Mouse (Mus musculus) forebrain, embryonic 12.5 days (tissue): ENCODE measurements around the gene Napepld. TPM values are rescaled to one million over a fixed set of nuclear protein-coding genes. Genes with fewer than 3 reads are reported as not detected.

Experiments
- ATAC-seq: fragments of 200-750 bp; cut with Nextera tagmentation; 2 replicates; pipeline ENCODE4 v1.8.0; 2017; ENCODE audit warnings: moderate TSS enrichment; ENCODE audit not compliant: low FRiP score
- H3K27ac ChIP-seq: fragments of 300-500 bp; sonication (generic); 2 replicates; pipeline ENCODE4 v1.5.1; 2016; ENCODE audit warnings: mild to moderate bottlenecking
- H3K27me3 ChIP-seq: fragments of 300-500 bp; sonication (generic); 2 replicates; pipeline ENCODE4 v1.6.1; 2016; ENCODE audit warnings: mild to moderate bottlenecking
- H3K36me3 ChIP-seq: fragments of 300-500 bp; sonication (generic); replicated peaks from 2 replicates; pipeline ENCODE4 v1.6.1; 2016; ENCODE audit warnings: mild to moderate bottlenecking
- H3K4me1 ChIP-seq: fragments of 300-500 bp; sonication (generic); 2 replicates; pipeline ENCODE4 v1.6.1; 2016
- H3K4me2 ChIP-seq: fragments of 300-500 bp; sonication (generic); 2 replicates; pipeline ENCODE4 v1.6.1; 2016; ENCODE audit warnings: mild to moderate bottlenecking, moderate library complexity
- H3K4me3 ChIP-seq: fragments of 300-500 bp; sonication (generic); replicated peaks from 2 replicates; pipeline ENCODE4 v1.5.1; 2016; ENCODE audit warnings: mild to moderate bottlenecking
- H3K9ac ChIP-seq: fragments of 300-500 bp; sonication (generic); 2 replicates; pipeline ENCODE4 v1.6.1; 2016; ENCODE audit warnings: mild to moderate bottlenecking
- H3K9me3 ChIP-seq: fragments of 300-500 bp; sonication (generic); 2 replicates; pipeline ENCODE4 v1.6.1; 2016
- WGBS: fragments of 180-500 bp; shearing (Covaris S2); methylation state at CpG from one replicate; pipeline ENCODE4 v1.1.7; 2016; 5-methylcytosine and 5-hydroxymethylcytosine counted together
- polyA plus RNA-seq: library from polyadenylated mRNA; unstranded; fragments of >200 nt; fragmentation: Nextera tagmentation; extraction: Ambion mirVana; gene quantifications from 2 replicates; pipeline ENCODE4 v1.2.1, GENCODE M21; 2016

The Napepld gene
- polyA plus RNA-seq, 1 experiment from 2014 or later: 12.6 TPM

DNA sequence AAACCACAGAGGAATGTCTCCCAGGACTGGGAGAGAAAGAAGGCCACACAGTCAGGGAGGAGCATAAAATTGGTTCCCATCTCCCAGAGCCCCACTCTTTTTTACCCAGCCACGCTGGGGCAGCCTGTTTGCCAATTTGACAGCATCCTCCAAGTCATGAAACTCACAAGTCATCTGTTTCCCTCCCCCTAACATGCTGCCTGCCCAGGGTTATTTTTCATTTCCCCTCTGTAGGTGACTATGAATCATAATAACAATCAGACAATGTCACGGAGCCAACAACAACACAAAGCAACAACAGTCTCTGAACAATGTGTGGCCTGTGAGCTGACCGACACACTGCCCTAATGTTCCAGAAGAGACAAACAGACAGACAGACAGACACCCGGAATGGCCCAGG, 21.2 kb downstream of the Napepld start:
- 94% methylated on average over 4 of the region's 4 CpGs for WGBS
- peaks cover 62% of the 10 kb centered on the region for H3K36me3 ChIP-seq
- ATAC-seq: no peak

DNA sequence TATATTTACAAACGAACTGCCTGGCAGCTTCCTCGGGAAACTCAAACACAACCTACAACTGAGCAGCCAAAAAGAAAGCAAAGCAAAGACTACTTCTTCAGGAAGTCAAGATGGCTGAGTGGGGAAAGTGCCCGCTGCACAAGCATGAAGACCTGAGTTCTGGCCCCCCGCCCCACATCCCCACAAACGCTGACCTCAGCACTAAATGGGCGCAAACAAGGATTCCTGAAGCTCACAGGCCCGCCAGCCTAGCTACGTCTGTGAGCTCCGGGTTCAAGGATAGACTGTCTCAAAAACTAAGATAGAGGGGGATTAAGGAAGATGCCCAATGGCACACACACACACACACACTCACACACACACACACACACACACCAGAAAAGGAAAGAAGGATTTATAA, 22.8 kb downstream of the Napepld start:
- Histone ChIP-seq H3K36me3 (peaks cover 65% of the 10 kb centered on the region), H3K27me3 (no peaks in the 10 kb centered on the region), H3K9ac (no peak overlapping the region), H3K4me1 (0 out of 2 replicates have a peak, but pooled peaks cover under 1% of the 10 kb centered on the region), H3K4me2 (no peak overlapping the region), H3K27ac (no peak overlapping the region), H3K4me3 (no peak overlapping the region), H3K9me3 (no peaks in the 10 kb centered on the region)
- no peak for ATAC-seq
- 96% methylated on average over 9 of the region's 9 CpGs for WGBS

More for the DNA sequence above, 21.2 kb downstream of the Napepld start:
- H3K27me3 ChIP-seq: no peaks in the 10 kb centered on the region
- H3K4me2 ChIP-seq: no peak overlapping the region
- no peak overlapping the region for H3K9ac ChIP-seq
- no peak overlapping the region for H3K27ac ChIP-seq
- no peak overlapping the region for H3K4me3 ChIP-seq
- H3K9me3 ChIP-seq: no peaks in the 10 kb centered on the region
- no peaks in the 10 kb centered on the region for H3K4me1 ChIP-seq

DNA sequence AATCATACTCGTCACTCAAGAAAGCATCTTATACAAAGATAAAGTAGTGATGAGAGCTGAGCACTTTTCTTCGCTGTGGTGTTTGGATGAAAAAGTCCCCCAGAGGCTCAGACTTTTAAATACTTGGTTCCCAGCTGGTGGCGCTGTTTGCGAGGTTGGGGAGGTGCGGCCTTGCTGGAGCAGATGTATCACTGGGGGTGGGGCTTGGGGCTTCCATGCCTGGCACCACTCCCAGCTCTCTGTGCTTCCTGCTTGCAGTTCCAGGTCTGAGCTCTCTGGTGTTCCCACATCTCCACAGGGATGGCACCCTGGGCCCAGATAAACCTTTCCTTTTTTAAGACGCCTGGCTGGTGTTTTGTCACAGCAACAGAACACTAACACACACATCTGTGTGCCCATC, 23.3 kb downstream of the Napepld start:
- Histone ChIP-seq H3K36me3 (peaks cover 63% of the 10 kb centered on the region), H3K9me3 (no peaks in the 10 kb centered on the region)
- no peak for ATAC-seq

DNA sequence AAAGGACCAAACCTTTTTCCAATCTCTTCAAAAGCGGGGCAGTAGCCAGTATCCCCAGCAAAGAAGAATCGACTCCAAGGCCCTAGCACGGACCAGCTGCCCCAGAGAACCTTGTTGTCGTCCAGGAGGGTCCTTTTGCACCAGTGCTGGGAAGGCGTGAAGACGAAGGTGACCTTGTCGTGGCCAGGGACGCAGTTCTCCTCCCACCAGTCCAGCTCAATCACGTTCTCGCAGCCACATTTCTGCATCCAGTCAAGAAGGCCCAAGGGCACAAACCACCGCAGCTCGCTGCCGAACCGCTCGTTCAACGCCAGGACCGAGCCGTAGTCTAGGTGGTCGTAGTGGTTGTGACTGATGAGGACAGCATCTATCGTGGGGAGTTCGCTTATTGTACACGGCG, 25.7 kb downstream of the Napepld start:
- H3K9me3 ChIP-seq: no peaks in the 10 kb centered on the region
- no peak overlapping the region for H3K9ac ChIP-seq
- ATAC-seq: no peak
- WGBS: 95% methylated on average over 23 of the region's 23 CpGs
- no peaks in the 10 kb centered on the region for H3K27me3 ChIP-seq
- peaks cover 54% of the 10 kb centered on the region for H3K36me3 ChIP-seq
- no peak overlapping the region for H3K27ac ChIP-seq
- H3K4me1 ChIP-seq: 0 out of 2 replicates have a peak, but pooled peaks cover 3% of the 10 kb centered on the region
- H3K4me2 ChIP-seq: no peak overlapping the region
- no peak overlapping the region for H3K4me3 ChIP-seq

More for the DNA sequence above, 23.3 kb downstream of the Napepld start:
- 96% methylated on average over 6 of the region's 6 CpGs for WGBS
- no peaks in the 10 kb centered on the region for H3K27me3 ChIP-seq
- H3K4me3 ChIP-seq: no peak overlapping the region
- H3K9ac ChIP-seq: no peak overlapping the region
- H3K4me2 ChIP-seq: no peak overlapping the region
- H3K4me1 ChIP-seq: 0 out of 2 replicates have a peak, but pooled peaks cover 3% of the 10 kb centered on the region
- no peak overlapping the region for H3K27ac ChIP-seq

DNA sequence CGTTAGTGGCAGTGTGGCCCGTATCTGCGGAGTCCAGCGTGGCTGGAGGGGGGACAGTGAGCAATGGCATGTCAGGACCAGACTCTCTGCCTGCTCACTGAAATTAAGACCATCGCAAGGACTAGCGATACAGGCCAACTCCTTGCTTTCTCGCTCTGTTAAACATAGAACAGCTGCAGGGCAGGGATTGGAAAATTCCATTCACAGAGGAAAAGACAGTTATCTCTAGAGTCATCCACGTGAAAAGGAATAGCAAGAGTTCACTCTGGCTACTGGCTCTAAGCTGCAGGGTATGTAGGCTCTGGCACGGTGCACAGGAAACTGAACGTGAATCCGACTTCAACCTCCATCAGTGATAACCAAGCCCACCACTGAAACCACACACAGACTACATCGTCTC, 26.2 kb downstream of the Napepld start:
- whole genome bisulfite sequencing: 86% methylated on average over 12 of the region's 12 CpGs
- Histone ChIP-seq H3K9me3 (no peaks in the 10 kb centered on the region), H3K4me1 (0 out of 2 replicates have a peak, but pooled peaks cover 3% of the 10 kb centered on the region), H3K4me2 (no peak overlapping the region), H3K4me3 (no peak overlapping the region), H3K36me3 (peaks cover 54% of the 10 kb centered on the region), H3K27ac (no peak overlapping the region), H3K9ac (no peak overlapping the region), H3K27me3 (no peaks in the 10 kb centered on the region)
- ATAC-seq: no peak

DNA sequence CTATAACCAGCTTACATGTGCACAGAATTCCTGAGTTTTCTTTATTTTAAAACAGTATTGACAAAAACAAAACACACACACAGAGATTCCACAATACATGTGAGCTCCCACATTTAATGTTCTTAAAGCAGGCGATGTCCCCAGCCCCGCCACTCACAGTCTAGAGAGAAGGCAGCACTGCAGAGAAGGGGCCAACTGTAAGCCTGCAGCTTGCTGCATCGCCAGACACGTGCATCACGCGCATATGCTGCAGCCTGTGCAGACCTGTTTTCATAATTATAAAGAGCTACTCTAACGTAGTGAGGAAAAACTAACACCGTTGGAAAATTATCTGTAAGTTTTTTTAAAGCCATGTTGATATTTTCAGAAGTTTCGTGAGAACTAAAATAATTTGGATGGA, 27.5 kb downstream of the Napepld start:
- H3K4me1 ChIP-seq: 0 out of 2 replicates have a peak, but pooled peaks cover 3% of the 10 kb centered on the region
- no peak overlapping the region for H3K4me2 ChIP-seq
- no peak for ATAC-seq
- H3K27me3 ChIP-seq: no peaks in the 10 kb centered on the region
- no peak overlapping the region for H3K27ac ChIP-seq
- no peak overlapping the region for H3K4me3 ChIP-seq
- H3K9ac ChIP-seq: no peak overlapping the region
- H3K36me3 ChIP-seq: peaks cover 60% of the 10 kb centered on the region
- WGBS: 86% methylated on average over 9 of the region's 9 CpGs
- no peaks in the 10 kb centered on the region for H3K9me3 ChIP-seq

DNA sequence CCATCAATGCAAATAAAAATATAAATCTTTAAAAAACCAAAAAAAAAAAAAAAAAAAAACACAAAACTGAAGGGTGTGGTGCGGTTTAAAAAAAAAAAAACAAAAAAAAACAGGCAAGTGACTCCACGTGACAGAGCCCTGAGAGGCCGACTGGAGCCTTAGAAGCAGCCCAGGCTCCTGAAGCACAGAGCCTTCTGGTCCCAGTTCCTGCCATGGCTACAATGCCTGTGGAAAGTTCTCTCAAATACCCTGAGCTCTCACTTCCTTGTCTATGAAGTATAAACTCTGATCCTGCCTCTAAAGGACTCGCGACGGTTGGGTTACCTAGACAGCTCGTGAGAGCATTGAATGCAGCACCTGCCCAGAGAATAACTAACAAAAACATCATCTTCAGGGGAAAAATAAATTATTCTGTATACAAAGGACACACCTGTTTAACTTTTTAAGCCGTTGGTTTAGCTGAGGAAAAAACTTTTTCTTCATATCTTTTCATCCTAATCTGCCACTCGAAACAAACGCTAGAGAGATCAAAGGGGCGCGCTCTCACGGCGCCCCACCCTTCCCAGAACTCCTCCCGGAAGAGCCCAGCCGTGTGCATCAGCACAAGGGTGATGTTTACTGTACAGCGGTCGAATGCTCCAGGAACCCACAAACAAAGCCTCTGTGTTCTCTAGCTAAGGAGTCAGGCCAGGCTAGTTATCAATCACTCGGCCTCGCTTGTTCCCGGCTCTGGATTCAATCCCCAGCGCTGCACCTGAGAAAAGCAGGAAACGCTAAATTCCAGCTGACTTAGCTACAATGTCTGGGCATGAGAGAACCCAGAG, 28.2 kb downstream of the Napepld start:
- H3K4me1 ChIP-seq: 0 out of 2 replicates have a peak, but pooled peaks cover 3% of the 10 kb centered on the region
- no peaks in the 10 kb centered on the region for H3K27me3 ChIP-seq
- H3K36me3 ChIP-seq: peaks cover 52% of the 10 kb centered on the region
- H3K9ac ChIP-seq: 0 out of 2 replicates have a peak overlapping the region, but pooled peaks have one; percentile 1
- 67% methylated on average over 23 of the region's 23 CpGs for WGBS
- no peaks in the 10 kb centered on the region for H3K9me3 ChIP-seq
- H3K4me2 ChIP-seq: no peak overlapping the region
- ATAC-seq: no peak
- H3K27ac ChIP-seq: no peak overlapping the region
- no peak overlapping the region for H3K4me3 ChIP-seq

DNA sequence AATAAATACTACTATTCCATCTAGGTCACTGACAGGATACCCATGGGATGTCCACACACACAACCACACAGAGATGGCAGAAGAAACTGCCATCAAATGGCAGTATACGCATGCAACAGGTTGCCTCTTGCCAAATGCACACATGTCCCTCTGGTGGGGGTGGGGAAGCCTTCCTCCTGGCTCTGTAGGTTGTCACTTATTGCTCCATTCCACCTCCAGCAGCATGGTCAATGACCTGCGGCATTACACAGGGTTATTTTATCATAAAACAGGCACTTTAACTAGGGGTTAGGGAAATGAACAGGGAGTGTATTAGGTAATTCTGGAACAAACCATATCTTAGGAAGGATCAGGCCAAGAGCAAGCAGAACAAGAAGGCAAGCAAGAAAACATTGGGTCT, 31.9 kb downstream of the Napepld start:
- H3K4me3 ChIP-seq: no peak overlapping the region
- 0 out of 2 replicates have a peak, but pooled peaks cover 8% of the 10 kb centered on the region for H3K4me1 ChIP-seq
- no peaks in the 10 kb centered on the region for H3K27me3 ChIP-seq
- H3K9ac ChIP-seq: no peak overlapping the region
- no peak overlapping the region for H3K27ac ChIP-seq
- H3K36me3 ChIP-seq: peaks cover 32% of the 10 kb centered on the region
- ATAC-seq: no peak
- H3K9me3 ChIP-seq: no peaks in the 10 kb centered on the region
- 98% methylated on average over 2 of the region's 2 CpGs for WGBS
- H3K4me2 ChIP-seq: no peak overlapping the region

DNA sequence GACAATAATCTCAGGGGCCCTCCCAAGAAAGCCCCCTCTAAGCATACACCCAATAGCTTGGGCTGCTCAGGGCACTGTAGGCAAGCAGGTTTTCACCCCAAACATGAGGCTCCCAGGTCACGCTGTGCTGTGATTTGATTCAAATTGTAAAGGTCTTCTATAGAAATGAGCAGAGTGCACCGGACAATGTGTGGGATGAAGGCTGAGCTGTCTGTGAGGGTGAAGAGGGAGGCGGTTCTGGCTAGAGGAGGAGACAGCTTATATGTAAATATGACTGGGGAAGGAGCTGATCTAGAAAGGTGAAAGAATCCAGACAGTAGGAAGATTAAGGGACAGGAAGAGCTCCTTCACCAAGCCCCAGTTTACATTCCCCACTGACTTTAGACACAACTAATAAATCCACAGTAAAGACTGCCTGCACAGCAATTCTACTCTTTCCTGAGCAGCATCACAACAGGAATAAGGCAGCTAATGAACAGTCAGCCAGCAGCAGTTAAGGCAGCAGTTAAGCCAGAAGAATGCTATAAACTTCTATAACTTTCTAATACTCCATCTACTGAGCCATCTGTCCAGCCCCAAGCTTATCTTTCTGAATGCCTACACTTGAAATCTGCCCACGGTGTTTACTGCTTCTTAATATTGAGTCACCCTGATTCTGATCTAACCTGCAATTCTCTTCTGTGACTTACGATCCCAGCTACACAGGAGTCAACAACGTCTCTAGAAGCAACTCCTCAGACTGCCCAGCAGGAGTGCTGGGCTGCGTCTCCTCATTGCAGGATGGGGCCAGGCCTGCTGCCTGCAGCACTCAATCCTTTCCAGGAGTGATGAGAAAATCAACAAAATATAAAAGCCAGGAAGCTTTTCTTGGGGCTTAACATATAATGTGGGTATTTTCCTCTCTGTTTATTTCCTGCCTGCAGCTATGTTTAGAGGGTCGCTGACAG, 33.7 kb downstream of the Napepld start:
- no peak overlapping the region for H3K4me3 ChIP-seq
- 0 out of 2 replicates have a peak, but pooled peaks cover 5% of the 10 kb centered on the region for H3K4me1 ChIP-seq
- no peak overlapping the region for H3K4me2 ChIP-seq
- H3K9me3 ChIP-seq: no peaks in the 10 kb centered on the region
- 0 out of 2 replicates have a peak overlapping the region, but pooled peaks have one; percentile 1 for H3K9ac ChIP-seq
- H3K36me3 ChIP-seq: peaks cover 43% of the 10 kb centered on the region
- no peak for ATAC-seq
- no peak overlapping the region for H3K27ac ChIP-seq
- no peaks in the 10 kb centered on the region for H3K27me3 ChIP-seq
- 62% methylated on average over 8 of the region's 8 CpGs for WGBS

DNA sequence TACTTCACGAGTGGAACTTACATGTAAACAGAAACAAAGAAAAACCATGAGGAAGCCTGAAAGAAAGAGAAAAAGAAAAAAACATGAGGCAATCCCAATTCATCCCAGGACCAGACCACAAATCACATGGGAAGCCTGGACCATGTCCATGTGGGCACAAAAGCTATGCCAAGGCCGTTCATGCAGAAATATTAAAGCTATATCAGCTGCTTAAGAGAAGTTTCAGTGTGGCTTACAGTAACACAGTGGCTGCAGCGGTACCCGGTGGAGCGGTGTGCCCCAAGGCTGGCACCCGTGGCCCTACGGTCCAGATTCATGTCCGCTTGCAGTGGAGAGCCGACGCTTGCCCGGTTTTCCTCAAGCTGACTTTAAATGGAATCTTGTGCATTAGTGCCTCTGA, 38.1 kb downstream of the Napepld start:
- Histone ChIP-seq H3K4me2 (no peak overlapping the region), H3K27me3 (no peaks in the 10 kb centered on the region), H3K9me3 (no peaks in the 10 kb centered on the region), H3K4me1 (peaks cover 8% of the 10 kb centered on the region), H3K36me3 (peaks cover 69% of the 10 kb centered on the region), H3K4me3 (no peak overlapping the region), H3K9ac (no peak overlapping the region), H3K27ac (no peak overlapping the region)
- no peak for ATAC-seq
- WGBS: 92% methylated on average over 11 of the region's 11 CpGs

DNA sequence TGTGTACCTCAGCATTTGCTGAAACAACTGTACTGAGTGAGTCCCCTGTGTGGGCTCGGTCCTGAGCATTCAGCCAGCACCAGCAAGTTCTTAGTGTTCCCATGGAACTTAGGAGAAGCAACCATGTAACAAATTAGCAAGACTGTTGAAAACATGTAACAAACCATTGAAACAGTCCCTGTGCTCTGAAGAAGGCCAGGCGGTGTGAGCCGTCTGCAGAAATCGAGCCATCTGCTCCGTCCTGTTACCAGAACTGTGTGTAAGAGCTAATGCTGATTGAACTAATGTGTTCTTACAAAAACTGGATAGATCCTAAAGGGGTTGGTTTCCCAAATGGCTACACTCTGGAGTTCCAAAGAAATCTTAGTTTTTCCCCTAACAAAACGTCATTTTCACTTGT, 40.3 kb downstream of the Napepld start:
- Histone ChIP-seq H3K27ac (peak overlapping the region; percentile 46; the same call in 1 of the 2 replicates), H3K4me1 (peaks cover 3% of the 10 kb centered on the region), H3K4me3 (no peak overlapping the region), H3K36me3 (peaks cover 87% of the 10 kb centered on the region), H3K27me3 (no peaks in the 10 kb centered on the region), H3K9me3 (no peaks in the 10 kb centered on the region), H3K4me2 (no peak overlapping the region), H3K9ac (no peak overlapping the region)
- WGBS: 81% methylated on average over 6 of the region's 6 CpGs
- ATAC-seq: no peak
